Mouse (Mus musculus): ENCODE results near the gene Dlg5. TPM values are rescaled to one million over a fixed set of nuclear protein-coding genes. Genes with fewer than 3 reads are reported as not detected.

Gene Dlg5
- 5.7 and 6.0 TPM in 2 replicates for polyA plus RNA-seq (2015; fragmentation: Nextera tagmentation; extraction: Ambion mirVana)

DNA sequence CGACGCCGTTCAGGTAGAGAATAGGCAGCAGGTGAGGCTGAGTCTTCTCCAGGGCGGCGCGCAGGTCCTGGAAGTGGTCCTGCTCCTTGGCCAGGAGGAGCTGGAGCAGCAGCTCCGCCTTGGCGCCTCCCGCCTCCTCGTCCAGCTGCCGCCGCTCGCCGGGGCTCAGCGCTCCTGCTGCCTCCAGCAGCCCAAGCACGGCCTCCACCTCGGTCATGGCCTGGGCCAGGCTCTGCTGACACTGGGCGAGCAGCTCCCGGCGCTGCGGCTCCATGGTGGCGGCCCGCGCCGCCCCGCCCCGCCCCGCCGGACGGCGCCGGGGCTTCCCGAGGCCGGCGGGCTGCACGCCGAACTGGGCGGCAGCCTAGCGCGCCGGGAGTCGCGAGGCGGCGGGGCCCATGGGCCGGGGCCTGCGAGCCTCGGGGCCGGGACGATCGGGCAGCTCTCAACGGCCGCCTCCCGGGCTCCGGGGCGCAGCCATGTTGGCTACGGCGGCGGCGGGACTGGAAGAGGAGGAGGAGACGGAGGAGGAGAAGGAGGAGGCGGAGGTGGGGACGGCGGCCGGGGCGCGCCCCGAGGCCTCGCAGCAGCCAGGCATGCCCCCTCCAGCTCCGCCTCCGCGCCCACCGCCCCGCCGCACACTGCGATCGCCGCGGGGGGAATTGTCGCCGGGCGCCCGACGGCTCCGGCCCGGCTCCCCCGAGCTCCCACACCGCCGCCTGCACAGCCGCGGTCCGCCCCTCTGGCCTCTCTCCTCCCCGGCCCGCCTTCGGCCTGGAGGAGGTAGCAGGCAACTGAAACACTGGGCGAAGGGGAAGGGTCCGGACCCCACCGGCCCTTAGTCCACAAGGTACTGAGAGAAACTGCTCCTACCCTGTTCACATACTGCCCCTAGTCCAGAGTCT, at the start of gene Dlg5:
TSS of gene Dlg5 (minus strand) at position 744 of the 905 bp plus-strand sequence.
- 3% methylated on average over 55 of the region's 98 CpGs for WGBS
- DNase-seq (ENCODE audit: low spot score): peak; percentile 67

GRCm38 (mm10) chr14:24293631-24294030, 47.9 kb upstream of the Dlg5 start:
- no peak overlapping the region for H3K9ac ChIP-seq (replicated peaks; ENCODE audit: low read depth)
- H3K36me3 ChIP-seq (ENCODE audit: insufficient read depth, low read length): no peaks in the 10 kb centered on the region
- H3K27ac ChIP-seq (ENCODE audit: low read length): no peak overlapping the region
- TF ChIP-seq CTCF (IDR thresholded peaks at IDR 0.05): no peak
- TF ChIP-seq EP300 (IDR thresholded peaks at IDR 0.05): no peak
- DNase-seq (ENCODE audit: low spot score) (no peak), ATAC-seq (no peak)
- no peaks in the 10 kb centered on the region for H3K27me3 ChIP-seq (replicated peaks; ENCODE audit: insufficient read depth, low read length)
- no peaks in the 10 kb centered on the region for H3K4me1 ChIP-seq (ENCODE audit: insufficient read depth, low read depth, low read length)
- no peak overlapping the region for H3K4me2 ChIP-seq (replicated peaks; ENCODE audit: low read depth, low read length)
- WGBS: 59% methylated on average over 5 of the region's 5 CpGs
- H3K4me3 ChIP-seq (ENCODE audit: low read depth, low read length): no peak overlapping the region
- H3K9me3 ChIP-seq (ENCODE audit: low read length): no peaks in the 10 kb centered on the region

More for the DNA sequence above, at the start of gene Dlg5:
- peak within 1 kb of the TSS; percentile 86 for H3K4me3 ChIP-seq (ENCODE audit: low read depth, low read length)
- peak within 1 kb of the TSS; percentile 73 for H3K4me2 ChIP-seq (replicated peaks; ENCODE audit: low read depth, low read length)
- no peaks in the 10 kb centered on the region for H3K36me3 ChIP-seq (ENCODE audit: insufficient read depth, low read length)
- H3K9ac ChIP-seq (replicated peaks; ENCODE audit: low read depth): peak within 1 kb of the TSS; percentile 83
- TF ChIP-seq CTCF (IDR thresholded peaks at IDR 0.05) (no peak), EP300 (IDR thresholded peaks at IDR 0.05) (no peak)
- H3K4me1 ChIP-seq (ENCODE audit: insufficient read depth, low read depth, low read length): no peaks in the 10 kb centered on the region
- no peaks in the 10 kb centered on the region for H3K27me3 ChIP-seq (replicated peaks; ENCODE audit: insufficient read depth, low read length)
- peak within 1 kb of the TSS; percentile 90 for H3K27ac ChIP-seq (ENCODE audit: low read length)
- ATAC-seq: peak; percentile 86
- H3K9me3 ChIP-seq (ENCODE audit: low read length): no peaks in the 10 kb centered on the region

DNA sequence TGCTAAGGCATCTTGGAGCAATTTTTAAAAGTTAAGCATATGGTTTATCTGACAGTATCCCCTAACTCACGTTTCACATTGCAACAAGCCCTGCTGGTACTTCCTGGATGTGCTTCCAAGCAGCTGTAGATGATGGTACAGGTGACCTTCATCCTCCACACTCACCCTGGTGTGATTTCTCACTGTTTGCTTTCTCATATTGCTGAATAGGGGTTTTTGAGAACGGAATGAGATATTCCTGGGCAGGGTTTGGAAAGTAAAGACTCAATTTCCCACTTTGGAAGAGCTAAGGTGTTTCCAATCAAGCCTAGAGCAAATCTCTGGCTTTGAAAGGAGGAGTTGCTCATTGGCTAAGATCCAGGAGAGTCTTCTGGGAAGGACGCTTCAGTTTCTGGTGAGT, 47.2 kb upstream of the Dlg5 start, which contains the start of gene E330034G19Rik:
TSS of gene E330034G19Rik (plus strand) at position 301 of the 400 bp plus-strand sequence.
- Histone ChIP-seq H3K9me3 (ENCODE audit: low read length) (no peaks in the 10 kb centered on the region), H3K36me3 (ENCODE audit: insufficient read depth, low read length) (no peaks in the 10 kb centered on the region), H3K4me2 (replicated peaks; ENCODE audit: low read depth, low read length) (no peak within 1 kb of the TSS), H3K4me3 (ENCODE audit: low read depth, low read length) (no peak within 1 kb of the TSS), H3K9ac (replicated peaks; ENCODE audit: low read depth) (no peak within 1 kb of the TSS), H3K27ac (ENCODE audit: low read length) (no peak within 1 kb of the TSS), H3K27me3 (replicated peaks; ENCODE audit: insufficient read depth, low read length) (no peaks in the 10 kb centered on the region), H3K4me1 (ENCODE audit: insufficient read depth, low read depth, low read length) (no peaks in the 10 kb centered on the region)
- TF ChIP-seq CTCF (IDR thresholded peaks at IDR 0.05) (no peak), EP300 (IDR thresholded peaks at IDR 0.05) (no peak)
- WGBS: 39% methylated on average over 3 of the region's 3 CpGs
- ATAC-seq (no peak), DNase-seq (ENCODE audit: low spot score) (no peak)

GRCm38 (mm10) chr14:24290726-24291125, 45.0 kb upstream of the Dlg5 start:
- no peak for DNase-seq (ENCODE audit: low spot score)
- no peak for ATAC-seq
- H3K27ac ChIP-seq (ENCODE audit: low read length): no peak overlapping the region
- H3K36me3 ChIP-seq (ENCODE audit: insufficient read depth, low read length): no peaks in the 10 kb centered on the region
- no peak overlapping the region for H3K4me2 ChIP-seq (replicated peaks; ENCODE audit: low read depth, low read length)
- no peaks in the 10 kb centered on the region for H3K9me3 ChIP-seq (ENCODE audit: low read length)
- no peak overlapping the region for H3K4me3 ChIP-seq (ENCODE audit: low read depth, low read length)
- H3K9ac ChIP-seq (replicated peaks; ENCODE audit: low read depth): no peak overlapping the region
- no peaks in the 10 kb centered on the region for H3K4me1 ChIP-seq (ENCODE audit: insufficient read depth, low read depth, low read length)
- H3K27me3 ChIP-seq (replicated peaks; ENCODE audit: insufficient read depth, low read length): no peaks in the 10 kb centered on the region
- TF ChIP-seq CTCF (IDR thresholded peaks at IDR 0.05) (no peak), EP300 (IDR thresholded peaks at IDR 0.05) (no peak)

DNA sequence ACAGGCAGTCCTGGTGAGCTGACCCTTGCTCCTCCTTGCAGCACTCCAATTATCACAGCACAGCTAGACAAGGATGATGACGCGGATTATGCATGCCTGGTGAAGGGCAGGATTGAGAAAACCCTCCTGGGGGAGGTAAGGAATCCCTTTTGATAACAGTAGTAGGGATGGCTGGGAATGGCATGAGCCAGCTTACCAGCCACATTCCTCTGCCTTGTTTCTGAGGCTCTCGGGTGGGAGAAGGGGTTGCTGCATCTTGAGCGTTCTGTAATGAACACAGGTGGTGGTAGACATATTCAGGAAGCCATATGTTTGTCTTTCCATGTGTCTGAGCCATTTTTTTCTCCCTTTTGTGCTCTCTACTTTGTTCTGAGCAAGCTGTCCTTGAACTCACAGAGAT, 40.4 kb upstream of the Dlg5 start:
- H3K9ac ChIP-seq (replicated peaks; ENCODE audit: low read depth): no peak overlapping the region
- DNase-seq (ENCODE audit: low spot score) (no peak), ATAC-seq (no peak)
- H3K4me2 ChIP-seq (replicated peaks; ENCODE audit: low read depth, low read length): no peak overlapping the region
- TF ChIP-seq EP300 (IDR thresholded peaks at IDR 0.05) (no peak), CTCF (IDR thresholded peaks at IDR 0.05) (no peak)
- no peaks in the 10 kb centered on the region for H3K9me3 ChIP-seq (ENCODE audit: low read length)
- H3K4me1 ChIP-seq (ENCODE audit: insufficient read depth, low read depth, low read length): no peaks in the 10 kb centered on the region
- no peak overlapping the region for H3K4me3 ChIP-seq (ENCODE audit: low read depth, low read length)
- H3K36me3 ChIP-seq (ENCODE audit: insufficient read depth, low read length): no peaks in the 10 kb centered on the region
- WGBS: 48% methylated on average over 4 of the region's 4 CpGs
- H3K27ac ChIP-seq (ENCODE audit: low read length): no peak overlapping the region
- no peaks in the 10 kb centered on the region for H3K27me3 ChIP-seq (replicated peaks; ENCODE audit: insufficient read depth, low read length)

DNA sequence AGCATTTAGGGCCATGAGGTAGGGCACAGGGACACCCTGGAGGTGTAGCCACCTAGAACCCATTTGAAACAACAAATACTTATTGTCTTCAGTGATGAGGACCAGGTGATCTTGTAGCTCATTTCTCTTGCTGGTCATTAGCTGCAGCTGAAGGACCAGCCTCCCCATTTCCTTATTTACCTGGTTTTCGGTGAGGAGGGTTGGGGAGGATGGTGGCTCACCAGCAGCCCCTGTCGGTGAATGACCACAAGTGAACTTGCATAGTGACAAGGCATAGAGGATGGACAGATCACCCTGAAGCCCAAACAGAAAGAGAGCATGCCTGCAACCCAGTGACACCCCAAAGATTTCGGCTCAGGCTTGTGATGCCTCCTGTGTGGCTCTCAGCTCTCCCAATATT, 36.6 kb upstream of the Dlg5 start:
- H3K4me1 ChIP-seq (ENCODE audit: insufficient read depth, low read depth, low read length): no peaks in the 10 kb centered on the region
- ATAC-seq (no peak), DNase-seq (ENCODE audit: low spot score) (no peak)
- no peak overlapping the region for H3K9ac ChIP-seq (replicated peaks; ENCODE audit: low read depth)
- TF ChIP-seq EP300 (IDR thresholded peaks at IDR 0.05): no peak
- TF ChIP-seq CTCF (IDR thresholded peaks at IDR 0.05): peak; percentile 23; the same call in 1 of the 2 replicates
- H3K36me3 ChIP-seq (ENCODE audit: insufficient read depth, low read length): no peaks in the 10 kb centered on the region
- no peaks in the 10 kb centered on the region for H3K27me3 ChIP-seq (replicated peaks; ENCODE audit: insufficient read depth, low read length)
- no peak overlapping the region for H3K4me3 ChIP-seq (ENCODE audit: low read depth, low read length)
- no peak overlapping the region for H3K27ac ChIP-seq (ENCODE audit: low read length)
- no peak overlapping the region for H3K4me2 ChIP-seq (replicated peaks; ENCODE audit: low read depth, low read length)
- H3K9me3 ChIP-seq (ENCODE audit: low read length): no peaks in the 10 kb centered on the region
- 50% methylated on average over 3 of the region's 3 CpGs for WGBS
